Mouse (Mus musculus): ENCODE data around the gene Zmynd10. TPM values are rescaled to one million over a fixed set of nuclear protein-coding genes. Genes with fewer than 3 reads are reported as not detected.
A peak's percentile ranks its signal among the peaks of the same experiment; 100 is the strongest.

Gene Zmynd10
- polyA plus RNA-seq, 1 experiment, result 7.4 TPM

GRCm38 (mm10) chr9:107550491-107551116, 3.5 kb downstream of the Zmynd10 start:
- TF ChIP-seq POLR2A (IDR thresholded peaks at IDR 0.05; ENCODE audit: borderline replicate concordance, extremely low read depth, insufficient read depth, insufficient read length, poor library complexity, severe bottlenecking) (no peak), CTCF (IDR thresholded peaks at IDR 0.05; ENCODE audit: borderline replicate concordance, extremely low read depth, insufficient read depth, insufficient read length) (no peak)
- DNase-seq (ENCODE audit: low read depth), result no peak

GRCm38 (mm10) chr9:107551117-107551889, 4.2 kb downstream of the Zmynd10 start, which contains the start of gene Rassf1:
TSS of gene Rassf1 (plus strand) at chr9:107551555.
- TF ChIP-seq CTCF (IDR thresholded peaks at IDR 0.05; ENCODE audit: borderline replicate concordance, extremely low read depth, insufficient read depth, insufficient read length) (no peak), POLR2A (IDR thresholded peaks at IDR 0.05; ENCODE audit: borderline replicate concordance, extremely low read depth, insufficient read depth, insufficient read length, poor library complexity, severe bottlenecking) (0 out of 2 replicates have a peak, but pooled peaks have one; percentile 16)
- DNase-seq (ENCODE audit: low read depth), result peak; percentile 44

- no peak for TF ChIP-seq POLR2A (IDR thresholded peaks at IDR 0.05; ENCODE audit: borderline replicate concordance, extremely low read depth, insufficient read depth, insufficient read length, poor library complexity, severe bottlenecking)
- no peak for TF ChIP-seq CTCF (IDR thresholded peaks at IDR 0.05; ENCODE audit: borderline replicate concordance, extremely low read depth, insufficient read depth, insufficient read length)
- DNase-seq (ENCODE audit: low read depth), result no peak
Observed at GRCm38 (mm10) chr9:107551890-107552355, 4.8 kb downstream of the Zmynd10 start.

GRCm38 (mm10) chr9:107552690-107553393, 5.7 kb downstream of the Zmynd10 start:
- TF ChIP-seq CTCF (IDR thresholded peaks at IDR 0.05; ENCODE audit: borderline replicate concordance, extremely low read depth, insufficient read depth, insufficient read length) (no peak), POLR2A (IDR thresholded peaks at IDR 0.05; ENCODE audit: borderline replicate concordance, extremely low read depth, insufficient read depth, insufficient read length, poor library complexity, severe bottlenecking) (no peak)
- DNase-seq (ENCODE audit: low read depth), result no peak

GRCm38 (mm10) chr9:107553541-107554318, 6.6 kb downstream of the Zmynd10 start:
- no peak for DNase-seq (ENCODE audit: low read depth)
- TF ChIP-seq POLR2A (IDR thresholded peaks at IDR 0.05; ENCODE audit: borderline replicate concordance, extremely low read depth, insufficient read depth, insufficient read length, poor library complexity, severe bottlenecking) (no peak), CTCF (IDR thresholded peaks at IDR 0.05; ENCODE audit: borderline replicate concordance, extremely low read depth, insufficient read depth, insufficient read length) (no peak)

GRCm38 (mm10) chr9:107554319-107554825, 7.3 kb downstream of the Zmynd10 start:
- peak; percentile 99 for DNase-seq (ENCODE audit: low read depth)
- TF ChIP-seq CTCF (IDR thresholded peaks at IDR 0.05; ENCODE audit: borderline replicate concordance, extremely low read depth, insufficient read depth, insufficient read length) (no peak), POLR2A (IDR thresholded peaks at IDR 0.05; ENCODE audit: borderline replicate concordance, extremely low read depth, insufficient read depth, insufficient read length, poor library complexity, severe bottlenecking) (peak; percentile 71; the same call in 1 of the 2 replicates)

- DNase-seq (ENCODE audit: low read depth), result peak; percentile 56
- no peak for TF ChIP-seq POLR2A (IDR thresholded peaks at IDR 0.05; ENCODE audit: borderline replicate concordance, extremely low read depth, insufficient read depth, insufficient read length, poor library complexity, severe bottlenecking)
- TF ChIP-seq CTCF (IDR thresholded peaks at IDR 0.05; ENCODE audit: borderline replicate concordance, extremely low read depth, insufficient read depth, insufficient read length), result no peak
Observed at GRCm38 (mm10) chr9:107555031-107555457, 7.9 kb downstream of the Zmynd10 start.

- TF ChIP-seq POLR2A (IDR thresholded peaks at IDR 0.05; ENCODE audit: borderline replicate concordance, extremely low read depth, insufficient read depth, insufficient read length, poor library complexity, severe bottlenecking), result no peak
- no peak for TF ChIP-seq CTCF (IDR thresholded peaks at IDR 0.05; ENCODE audit: borderline replicate concordance, extremely low read depth, insufficient read depth, insufficient read length)
- DNase-seq (ENCODE audit: low read depth), result no peak
Observed at GRCm38 (mm10) chr9:107555701-107556100, 8.6 kb downstream of the Zmynd10 start.

- DNase-seq (ENCODE audit: low read depth), result no peak
- TF ChIP-seq POLR2A (IDR thresholded peaks at IDR 0.05; ENCODE audit: borderline replicate concordance, extremely low read depth, insufficient read depth, insufficient read length, poor library complexity, severe bottlenecking) (no peak), CTCF (IDR thresholded peaks at IDR 0.05; ENCODE audit: borderline replicate concordance, extremely low read depth, insufficient read depth, insufficient read length) (no peak)
Observed at GRCm38 (mm10) chr9:107556346-107556745, 9.2 kb downstream of the Zmynd10 start.

- DNase-seq (ENCODE audit: low read depth), result peak; percentile 97
- no peak for TF ChIP-seq CTCF (IDR thresholded peaks at IDR 0.05; ENCODE audit: borderline replicate concordance, extremely low read depth, insufficient read depth, insufficient read length)
- peak; percentile 83 for TF ChIP-seq POLR2A (IDR thresholded peaks at IDR 0.05; ENCODE audit: borderline replicate concordance, extremely low read depth, insufficient read depth, insufficient read length, poor library complexity, severe bottlenecking)
Observed at GRCm38 (mm10) chr9:107563029-107563581, 16.0 kb downstream of the Zmynd10 start, which contains the start of gene Tusc2. TSS of gene Tusc2 (plus strand) at chr9:107563255.

Data from brain, embryonic 14.5 days (tissue).